ENCODE assay signal across 20 mouse cellular contexts in genomic region chr10:76207262-76207796, GRCm38 (mm10). TPM values are rescaled to one million over a fixed set of nuclear protein-coding genes. Genes with fewer than 3 reads are reported as not detected.
"Had no signal": no experiment of that assay in that cellular context is flagged by ENCODE, and none has a peak within 500 bp of the region (broad histone marks: within the 10 kb centered on the region; RNA-seq: fewer than 3 reads in every experiment).

No protein-coding gene starts in this region.

- DNase-seq: kidney, adult 18-20 months; kidney, adult 9 months; kidney, postnatal 14 days; kidney, postnatal 4 days; left cerebral cortex, postnatal 4 days; liver, embryonic 13.5 days; lung, adult 2 months; midbrain, embryonic 14.5 days; right cerebral cortex, postnatal 25 days; spleen, adult 18-20 months; thymus, postnatal 25 days had no signal

- H3K4me1 ChIP-seq: limb, embryonic 12.5 days; limb, embryonic 15.5 days; liver, embryonic 13.5 days; neural tube, embryonic 12.5 days; stomach, embryonic 15.5 days had no signal

- H3K9me3 ChIP-seq: limb, embryonic 12.5 days; limb, embryonic 15.5 days; liver, embryonic 13.5 days; megakaryocyte, embryonic 14.5 days; neural tube, embryonic 12.5 days; neural tube, embryonic 15.5 days; stomach, embryonic 15.5 days had no signal

- ATAC-seq: intestine, embryonic 16.5 days; lung, postnatal 0 days had no signal

- H3K4me3 ChIP-seq: limb, embryonic 12.5 days; limb, embryonic 15.5 days; liver, embryonic 13.5 days; megakaryocyte, embryonic 14.5 days; neural tube, embryonic 12.5 days; neural tube, embryonic 15.5 days; stomach, embryonic 15.5 days had no signal

- H3K27me3 ChIP-seq: limb, embryonic 12.5 days; limb, embryonic 15.5 days; liver, embryonic 13.5 days; neural tube, embryonic 12.5 days; neural tube, embryonic 15.5 days; stomach, embryonic 15.5 days had no signal

- H3K27ac ChIP-seq: limb, embryonic 12.5 days; limb, embryonic 15.5 days; liver, embryonic 13.5 days; neural tube, embryonic 12.5 days; neural tube, embryonic 15.5 days; stomach, embryonic 15.5 days had no signal

- H3K9ac ChIP-seq: limb, embryonic 12.5 days; limb, embryonic 15.5 days; liver, embryonic 13.5 days; neural tube, embryonic 15.5 days; stomach, embryonic 15.5 days had no signal

- H3K4me2 ChIP-seq: limb, embryonic 12.5 days; limb, embryonic 15.5 days; liver, embryonic 13.5 days; midbrain, embryonic 11.5 days; neural tube, embryonic 12.5 days; neural tube, embryonic 15.5 days; stomach, embryonic 15.5 days had no signal

RNA-seq across cellular contexts. Expression of gene S100b, which starts 46.3 kb away (rescaled TPM):
- polyA plus RNA-seq: liver, embryonic 13.5 days had no signal
